Mouse (Mus musculus): ENCODE results near the gene Abca5.
A peak's percentile ranks its signal among the peaks of the same experiment; 100 is the strongest.

Gene Abca5

DNA sequence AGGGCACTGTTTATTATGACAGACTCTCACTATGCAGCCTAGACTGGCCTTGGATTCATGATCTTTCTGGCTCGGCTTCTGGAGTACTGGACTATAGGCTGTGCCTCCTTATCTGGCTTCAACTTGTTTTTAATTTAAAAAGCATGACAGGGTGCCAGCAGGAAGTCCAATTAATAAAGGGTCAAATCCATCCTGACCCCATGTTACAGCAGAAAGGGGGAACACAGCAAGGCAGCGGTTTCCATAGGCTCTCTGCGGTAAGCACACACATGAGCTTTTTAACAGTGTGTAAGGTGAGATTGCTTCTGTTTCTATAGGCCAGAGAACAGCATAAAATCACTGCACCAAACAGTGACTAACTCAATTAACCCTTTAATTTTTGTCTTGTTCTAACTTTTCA, 34.1 kb downstream of the Abca5 start:
- DNase-seq (ENCODE audit: low spot score in 2 of 2), result no peak

GRCm38 (mm10) chr11:110297917-110298533, 39.5 kb downstream of the Abca5 start:
- DNase-seq (ENCODE audit: low spot score in 2 of 2), result no peak

DNA sequence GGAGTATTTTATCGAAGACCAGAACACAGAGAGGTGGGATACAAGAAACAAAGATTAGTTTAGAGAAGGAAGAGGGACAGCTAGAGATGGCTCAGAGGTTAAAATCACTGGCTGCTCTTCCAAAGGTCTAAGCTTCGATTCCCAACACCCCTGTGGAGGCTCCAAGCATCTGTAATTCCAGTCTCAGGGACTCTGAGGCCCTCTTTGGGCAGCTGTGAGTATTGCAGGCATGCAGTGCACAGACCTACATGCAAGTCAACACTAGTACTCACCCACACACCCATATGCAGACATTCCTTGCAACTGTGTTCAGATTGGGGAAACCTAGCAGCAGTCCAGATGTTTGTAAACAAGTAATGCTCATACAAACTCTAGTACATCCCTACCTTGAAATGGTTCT, 46.9 kb downstream of the Abca5 start:
- DNase-seq (ENCODE audit: low spot score in 2 of 2), result no peak

GRCm38 (mm10) chr11:110288423-110288822, 49.1 kb downstream of the Abca5 start:
- no peak for DNase-seq (ENCODE audit: low spot score in 2 of 2)

GRCm38 (mm10) chr11:110287694-110288093, 49.8 kb downstream of the Abca5 start:
- DNase-seq (ENCODE audit: low spot score in 2 of 2), result no peak

DNA sequence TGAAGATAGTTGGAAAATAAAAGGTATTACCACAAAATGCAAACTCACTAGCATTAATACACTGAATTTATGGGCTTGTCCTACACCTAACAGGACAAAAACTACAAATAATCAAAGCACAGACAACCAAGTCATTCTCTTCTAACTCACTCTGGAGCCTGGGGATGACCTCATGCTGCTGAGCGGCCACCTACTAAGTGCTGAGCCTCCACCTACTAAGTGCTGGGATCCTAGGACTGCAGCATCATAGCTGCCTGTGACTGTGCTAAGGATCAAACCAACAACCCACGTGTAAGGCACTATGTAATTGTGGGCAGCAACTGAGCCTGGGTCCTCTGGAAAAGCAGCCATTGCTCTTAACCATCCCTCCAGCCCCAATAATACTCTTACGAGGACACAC, 51.2 kb downstream of the Abca5 start:
- DNase-seq (ENCODE audit: low spot score in 2 of 2), result no peak

GRCm38 (mm10) chr11:110284849-110285248, 52.7 kb downstream of the Abca5 start:
- DNase-seq (ENCODE audit: low spot score in 2 of 2), result no peak

- DNase-seq (ENCODE audit: low spot score in 2 of 2), result no peak
These were observed 53.2 kb downstream of the Abca5 start for GRCm38 (mm10) chr11:110284185-110284787.

GRCm38 (mm10) chr11:110274794-110275193, 62.7 kb downstream of the Abca5 start:
- DNase-seq (ENCODE audit: low spot score in 2 of 2), result no peak

- no peak for DNase-seq (ENCODE audit: low spot score in 2 of 2)
These were observed 65.8 kb downstream of the Abca5 start for GRCm38 (mm10) chr11:110271745-110272144.

- peak; percentile 79 to 80 for DNase-seq (ENCODE audit: low spot score in 2 of 2)
These were observed 69.2 kb downstream of the Abca5 start for GRCm38 (mm10) chr11:110268244-110268844.

DNA sequence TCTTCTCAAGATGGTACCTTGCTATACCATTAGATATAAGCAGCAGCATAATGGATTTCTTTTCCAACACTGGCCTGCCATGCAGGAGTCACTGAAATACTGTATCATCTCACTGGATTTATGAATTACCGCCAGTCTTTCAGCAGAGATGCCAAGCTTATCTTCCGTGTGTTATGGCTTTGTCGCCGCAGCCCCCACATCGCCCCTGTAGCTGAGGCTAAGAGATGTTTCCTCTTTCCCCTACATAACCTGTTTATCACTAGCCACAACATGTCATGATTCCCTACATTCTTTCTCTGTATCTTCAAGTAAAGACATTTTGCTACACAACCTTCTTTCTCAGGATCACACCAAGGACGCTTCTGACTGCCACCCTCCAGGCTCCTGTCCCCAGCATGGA, 70.3 kb downstream of the Abca5 start:
- no peak for DNase-seq (ENCODE audit: low spot score in 2 of 2)

- DNase-seq (ENCODE audit: low spot score in 2 of 2), result no peak
These were observed 70.8 kb downstream of the Abca5 start for GRCm38 (mm10) chr11:110266757-110267156.

DNA sequence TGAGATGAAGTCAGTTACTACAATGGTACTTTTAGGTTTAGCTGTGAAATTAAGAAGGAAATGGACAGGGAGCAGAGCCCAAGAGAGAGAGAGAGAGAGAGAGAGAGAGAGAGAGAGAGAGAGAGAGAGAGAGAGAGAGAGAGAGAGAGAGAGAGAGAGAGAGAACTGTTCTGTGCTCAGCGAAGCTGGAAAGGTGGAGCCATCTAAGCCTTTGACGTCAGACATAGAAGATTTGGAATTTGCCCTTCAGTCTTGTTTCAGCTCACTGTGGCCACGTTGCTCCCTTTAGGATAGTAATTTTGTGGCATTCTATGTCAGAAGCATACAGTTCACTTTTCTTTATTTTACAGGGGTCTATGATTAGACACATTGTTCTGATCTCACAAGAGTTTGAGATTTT, 75.6 kb downstream of the Abca5 start:
- no peak for DNase-seq (ENCODE audit: low spot score in 2 of 2)

DNA sequence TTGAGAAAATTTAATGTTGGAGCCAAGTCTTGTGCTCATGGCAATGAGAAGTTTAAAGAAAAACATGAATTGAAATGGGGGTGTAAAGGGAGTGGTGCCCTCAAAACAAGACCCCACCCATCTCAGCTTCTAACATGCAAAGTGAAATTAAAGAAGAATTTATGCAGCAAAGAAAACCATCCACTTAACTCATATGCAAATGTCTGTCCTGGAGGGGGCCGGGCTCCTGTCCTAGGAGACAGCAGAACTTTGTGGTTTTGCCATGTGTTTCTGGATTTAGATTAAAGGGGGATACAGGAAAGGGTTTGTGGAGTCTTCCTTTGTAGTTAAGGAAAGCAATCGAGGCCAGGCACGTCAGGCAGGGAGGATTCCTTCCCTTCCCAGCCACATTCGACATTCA, 79.6 kb downstream of the Abca5 start:
- no peak for DNase-seq (ENCODE audit: low spot score in 2 of 2)

DNA sequence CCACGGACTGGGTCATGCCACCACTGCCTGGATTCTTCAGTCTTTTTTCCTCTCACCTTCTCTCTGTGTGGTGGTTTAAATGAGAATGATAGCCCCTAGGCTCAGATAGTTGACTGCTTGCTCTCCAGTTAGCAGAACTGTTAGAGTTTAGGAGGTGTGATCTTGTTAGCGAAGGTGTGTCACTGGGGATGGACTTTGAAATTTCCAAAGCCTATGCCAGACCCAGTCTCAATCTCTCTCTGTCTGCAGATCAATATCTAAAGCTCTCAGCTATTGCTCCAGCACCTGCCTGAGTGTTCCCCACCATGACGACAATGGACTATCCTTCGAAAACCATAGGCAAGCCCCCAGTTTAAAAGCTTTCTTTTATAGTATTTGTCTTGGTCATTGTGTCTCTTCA, 80.5 kb downstream of the Abca5 start:
- DNase-seq (ENCODE audit: low spot score in 2 of 2), result no peak

DNA sequence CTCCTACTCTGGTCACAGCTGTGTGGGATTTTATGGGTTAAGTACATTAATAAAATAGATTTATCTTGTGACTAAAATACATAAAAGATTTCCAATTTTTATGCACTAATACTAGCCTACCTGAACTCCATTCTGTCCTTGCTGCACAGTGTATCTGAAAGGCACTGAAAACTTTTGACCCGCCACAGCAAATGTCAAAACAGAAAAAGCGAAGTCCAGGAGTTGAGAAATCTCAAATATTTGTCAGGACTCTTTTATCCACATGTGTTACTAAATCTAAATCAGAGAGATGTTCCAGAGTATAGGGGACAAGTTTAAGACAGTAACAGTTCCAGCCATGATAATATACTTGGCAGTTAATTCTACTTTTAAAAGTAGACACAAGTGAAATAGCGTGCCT, 85.3 kb downstream of the Abca5 start:
- no peak for DNase-seq (ENCODE audit: low spot score in 2 of 2)

DNA sequence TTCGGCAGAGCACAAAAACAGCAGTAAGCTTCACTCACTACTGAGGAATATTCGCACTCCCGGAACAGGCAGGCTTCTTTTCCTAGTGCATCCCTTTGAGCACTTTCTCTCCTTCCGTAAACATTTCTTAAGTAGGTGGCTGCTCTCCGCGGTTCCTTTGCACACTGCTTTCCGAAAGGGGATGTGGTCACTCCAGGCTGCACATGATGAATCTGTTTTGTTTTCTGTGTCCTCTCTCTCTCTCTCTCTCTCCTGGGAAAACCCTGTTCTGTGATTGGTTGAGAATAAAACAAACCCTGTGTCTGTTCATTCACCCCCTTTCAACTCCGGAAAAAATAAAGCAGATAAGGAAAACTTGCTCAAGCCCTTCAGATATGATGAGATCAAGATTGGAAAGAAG, 86.0 kb downstream of the Abca5 start, which contains the start of gene Abca6:
Abca6 (minus strand) TSS at position 243 of the 400 bp plus-strand sequence.
- peak in 1 of 2 experiments; percentile 21 for DNase-seq (ENCODE audit: low spot score in 2 of 2)

DNA sequence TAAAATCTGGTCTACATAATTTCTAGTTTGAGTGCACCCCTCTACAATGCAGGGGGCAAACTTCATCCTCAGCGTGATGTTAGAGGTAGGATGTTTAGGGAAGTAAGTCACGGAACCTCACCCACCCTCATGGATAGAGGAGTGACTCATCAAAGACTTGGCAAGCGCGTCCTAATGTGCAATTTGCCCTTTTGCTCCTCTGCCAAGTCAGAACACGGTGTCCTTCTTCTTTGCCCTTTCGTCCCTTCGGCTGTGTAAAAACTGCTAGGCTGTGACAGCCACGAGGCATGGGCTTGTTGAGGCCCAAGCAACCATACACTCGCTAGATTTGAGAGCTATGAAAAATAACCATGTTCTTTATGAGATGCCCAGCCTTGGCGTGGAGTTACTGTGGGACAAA, 92.8 kb downstream of the Abca5 start:
- peak in 1 of 2 experiments; percentile 13 for DNase-seq (ENCODE audit: low spot score in 2 of 2)

GRCm38 (mm10) chr11:110237466-110237865, 100.0 kb downstream of the Abca5 start:
- DNase-seq (ENCODE audit: low spot score in 2 of 2), result no peak

GRCm38 (mm10) chr11:110232975-110233374, 104.5 kb downstream of the Abca5 start:
- DNase-seq (ENCODE audit: low spot score in 2 of 2), result no peak
